Mouse (Mus musculus) thymus, adult 2 months (tissue): ENCODE measurements around the gene Hoxc12.

Experiments
- CTCF ChIP-seq: fragments of 200-500 bp; IDR thresholded peaks from 2 replicates; pipeline ENCODE4 v1.5.1; 2012; ENCODE audit warnings: mild to moderate bottlenecking, control low read depth, low read length, moderate library complexity, borderline replicate concordance; ENCODE audit not compliant: control insufficient read depth, poor library complexity, insufficient read depth; ENCODE audit errors: extremely low read depth
- POLR2A ChIP-seq: fragments of 200-500 bp; IDR thresholded peaks from 2 replicates; pipeline ENCODE4 v1.6.1; 2012; ENCODE audit warnings: mild to moderate bottlenecking, low read length, control low read depth, moderate library complexity; ENCODE audit not compliant: control insufficient read depth, poor library complexity, insufficient read depth; ENCODE audit errors: extremely low read depth

GRCm38 (mm10) chr15:102980912-102981311, 44.4 kb downstream of the Hoxc12 start:
- TF ChIP-seq POLR2A = no peak
- no peak for TF ChIP-seq CTCF
